Mouse (Mus musculus) liver, embryonic 12.5 days (tissue): ENCODE measurements at regions not wholly inside any gene's neighbourhood (a gene's known extent, or its start where the extent isn't known, plus 50 kb on each side); places are given as distances from the start of the nearest gene placed in this dataset.

Experiments
- ATAC-seq: fragments of 200-750 bp; cut with Nextera tagmentation; 2 replicates; pipeline ENCODE4 v1.8.0; 2017; ENCODE audit warnings: moderate number of reproducible peaks, mild to moderate bottlenecking, moderate library complexity
- H3K27ac ChIP-seq: fragments of 300-500 bp; sonication (generic); 2 replicates; pipeline ENCODE4 v1.5.1; 2016; ENCODE audit warnings: mild to moderate bottlenecking
- H3K27me3 ChIP-seq: fragments of 300-500 bp; sonication (generic); replicated peaks from 2 replicates; pipeline ENCODE4 v1.6.1; 2016; ENCODE audit warnings: mild to moderate bottlenecking, moderate library complexity
- H3K36me3 ChIP-seq: fragments of 300-500 bp; sonication (generic); 2 replicates; pipeline ENCODE4 v1.6.1; 2016; ENCODE audit warnings: mild to moderate bottlenecking, moderate library complexity
- H3K4me1 ChIP-seq: fragments of 300-500 bp; sonication (generic); 2 replicates; pipeline ENCODE4 v1.6.1; 2016
- H3K4me2 ChIP-seq: fragments of 300-500 bp; sonication (generic); 2 replicates; pipeline ENCODE4 v1.6.1; 2016; ENCODE audit warnings: mild to moderate bottlenecking, moderate library complexity
- H3K4me3 ChIP-seq: fragments of 300-500 bp; sonication (generic); 2 replicates; pipeline ENCODE4 v1.5.1; 2016; ENCODE audit warnings: mild to moderate bottlenecking, moderate library complexity
- H3K9ac ChIP-seq: fragments of 300-500 bp; sonication (generic); 2 replicates; pipeline ENCODE4 v1.6.1; 2016; ENCODE audit warnings: mild to moderate bottlenecking, moderate library complexity
- H3K9me3 ChIP-seq: fragments of 300-500 bp; sonication (generic); replicated peaks from 2 replicates; pipeline ENCODE4 v1.6.1; 2016; ENCODE audit warnings: mild to moderate bottlenecking, moderate library complexity
- WGBS: fragments of 180-500 bp; shearing (Covaris S2); methylation state at CpG from one replicate; pipeline ENCODE4 v1.1.7; 2016; ENCODE audit not compliant: insufficient replicate concordance; 5-methylcytosine and 5-hydroxymethylcytosine counted together

DNA sequence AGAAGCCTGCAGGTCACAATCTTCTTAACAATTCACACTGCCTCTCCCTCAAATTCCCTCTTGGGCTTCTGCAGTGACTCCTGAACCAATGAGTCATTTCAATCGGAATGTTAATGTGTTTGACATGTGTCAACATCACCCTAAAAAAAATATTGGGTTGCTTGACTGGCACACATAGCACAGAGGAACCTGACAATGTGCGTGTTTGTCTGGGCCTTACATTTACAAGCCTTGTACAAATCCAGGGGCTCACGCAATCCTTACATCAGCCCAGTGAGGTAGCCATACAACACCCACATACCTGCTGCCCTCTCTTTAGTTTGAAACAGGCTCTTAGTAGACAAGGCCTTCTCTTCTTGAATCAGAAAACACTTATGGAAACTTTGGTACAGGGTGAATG is 153.8 kb upstream of the Maf start:
- H3K4me2 ChIP-seq: no peak overlapping the region
- WGBS: 63% methylated on average over 3 of the region's 3 CpGs
- no peak for ATAC-seq

DNA sequence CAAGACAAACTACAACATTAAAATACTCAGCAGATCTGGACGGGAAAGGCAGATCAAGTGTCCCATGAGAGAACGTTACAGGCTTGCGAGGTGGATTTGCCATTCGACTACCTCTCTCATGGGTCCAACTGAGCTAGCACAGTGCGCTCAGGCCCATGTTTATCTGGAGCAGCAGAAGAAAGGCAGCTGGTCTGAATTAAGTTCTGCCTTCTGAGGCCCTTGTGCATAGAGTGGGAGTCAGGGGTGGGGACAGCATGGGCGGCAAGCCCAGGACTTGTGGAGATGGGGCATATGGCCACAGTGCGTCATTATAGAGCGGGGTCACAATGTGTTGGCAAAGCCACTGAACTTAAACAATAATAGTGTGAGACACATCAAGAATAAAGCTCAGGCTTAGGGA is 151.8 kb upstream of the Maf start:
- Histone ChIP-seq H3K27ac (no peak overlapping the region), H3K4me3 (no peak overlapping the region), H3K36me3 (no peaks in the 10 kb centered on the region), H3K4me1 (no peaks in the 10 kb centered on the region), H3K9me3 (0 out of 2 replicates have a peak, but pooled peaks cover 3% of the 10 kb centered on the region), H3K9ac (no peak overlapping the region), H3K4me2 (no peak overlapping the region), H3K27me3 (no peaks in the 10 kb centered on the region)
- ATAC-seq: no peak
- WGBS: 80% methylated on average over 8 of the region's 8 CpGs

More for the DNA sequence above, 153.8 kb upstream of the Maf start:
- Histone ChIP-seq H3K27me3 (no peaks in the 10 kb centered on the region), H3K36me3 (no peaks in the 10 kb centered on the region), H3K4me1 (no peaks in the 10 kb centered on the region), H3K4me3 (no peak overlapping the region), H3K9ac (no peak overlapping the region), H3K9me3 (0 out of 2 replicates have a peak, but pooled peaks cover 3% of the 10 kb centered on the region), H3K27ac (no peak overlapping the region)

GRCm38 (mm10) chr8:115856816-115857215 is 149.2 kb upstream of the Maf start:
- Histone ChIP-seq H3K4me1 (no peaks in the 10 kb centered on the region), H3K9ac (no peak overlapping the region), H3K36me3 (no peaks in the 10 kb centered on the region), H3K27me3 (no peaks in the 10 kb centered on the region), H3K27ac (no peak overlapping the region), H3K4me3 (no peak overlapping the region), H3K4me2 (no peak overlapping the region), H3K9me3 (0 out of 2 replicates have a peak, but pooled peaks cover 3% of the 10 kb centered on the region)
- no peak for ATAC-seq
- WGBS: 72% methylated on average over 10 of the region's 10 CpGs

DNA sequence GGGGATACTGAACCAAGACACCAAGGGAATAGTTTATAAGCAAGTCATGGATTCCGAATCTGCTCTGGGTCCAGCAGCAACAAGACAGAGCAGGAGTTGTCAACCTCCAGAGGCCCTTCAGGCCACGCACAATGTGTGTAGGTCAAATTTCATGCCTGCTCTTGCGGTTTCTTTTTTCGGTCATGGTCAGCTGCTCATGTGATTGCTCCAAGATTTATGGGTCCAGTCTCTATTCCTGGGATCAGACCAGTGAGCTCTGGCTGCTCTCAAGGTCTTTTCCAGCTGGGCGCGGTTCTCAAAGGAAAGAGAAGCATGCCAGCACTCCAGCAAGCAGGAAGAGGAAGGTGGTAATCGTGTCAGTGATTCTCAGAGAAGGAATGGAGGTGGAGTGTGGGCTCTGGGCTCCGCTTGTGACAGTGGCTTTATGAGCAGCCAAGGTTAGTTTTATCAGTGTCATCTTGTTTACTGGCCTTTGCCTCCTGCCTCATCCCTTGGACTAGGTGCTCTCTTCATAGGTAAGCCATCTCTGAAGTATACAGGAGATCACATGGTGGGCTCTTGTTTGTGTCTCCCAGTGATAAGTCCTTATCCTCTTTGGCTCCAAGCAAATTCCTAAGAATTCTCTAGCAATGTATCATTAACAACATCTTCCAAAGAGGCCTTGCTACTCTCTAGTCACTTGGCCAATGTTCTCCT is 148.5 kb upstream of the Maf start:
- Histone ChIP-seq H3K9me3 (0 out of 2 replicates have a peak, but pooled peaks cover 3% of the 10 kb centered on the region), H3K27me3 (no peaks in the 10 kb centered on the region), H3K9ac (no peak overlapping the region), H3K27ac (no peak overlapping the region), H3K4me3 (no peak overlapping the region), H3K4me2 (no peak overlapping the region), H3K4me1 (no peaks in the 10 kb centered on the region), H3K36me3 (no peaks in the 10 kb centered on the region)
- ATAC-seq: no peak
- 63% methylated on average over 8 of the region's 8 CpGs for WGBS

DNA sequence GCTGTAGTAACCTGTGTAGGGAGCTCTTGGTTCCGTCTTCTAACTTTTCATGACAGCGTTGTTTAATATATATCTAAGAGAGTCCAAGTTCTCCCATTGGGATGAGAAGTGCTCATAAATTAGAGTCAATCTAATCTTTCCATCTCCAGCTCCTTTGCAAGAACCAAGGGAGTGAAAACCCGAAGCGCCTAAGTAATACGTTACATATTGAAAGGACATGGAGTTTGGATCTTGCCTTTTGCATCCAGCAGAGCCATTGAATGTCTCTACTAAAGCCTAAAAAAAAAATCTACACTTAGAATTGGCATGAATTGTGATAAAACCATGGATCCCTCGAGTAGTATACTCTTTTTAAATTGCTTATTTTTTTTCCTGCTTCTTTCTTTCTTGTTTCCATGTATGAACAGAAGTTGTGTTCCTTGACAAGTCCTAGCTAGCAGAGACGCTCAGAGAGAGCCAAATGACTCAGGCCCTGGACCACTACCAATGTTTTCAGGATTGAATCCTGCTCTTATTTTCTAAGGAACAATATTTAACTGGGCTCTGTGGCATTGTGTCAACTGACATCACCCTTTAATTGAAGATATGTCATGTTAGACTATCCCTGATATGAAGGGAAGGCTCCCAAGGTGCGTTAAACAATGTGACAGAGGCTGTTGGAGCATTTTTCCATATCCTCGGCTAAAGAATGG is 146.8 kb upstream of the Maf start:
- no peak overlapping the region for H3K4me2 ChIP-seq
- 66% methylated on average over 9 of the region's 9 CpGs for WGBS
- no peaks in the 10 kb centered on the region for H3K36me3 ChIP-seq
- no peaks in the 10 kb centered on the region for H3K4me1 ChIP-seq
- no peaks in the 10 kb centered on the region for H3K27me3 ChIP-seq
- no peak for ATAC-seq
- 0 out of 2 replicates have a peak, but pooled peaks cover 3% of the 10 kb centered on the region for H3K9me3 ChIP-seq
- no peak overlapping the region for H3K27ac ChIP-seq
- no peak overlapping the region for H3K9ac ChIP-seq
- H3K4me3 ChIP-seq: no peak overlapping the region

DNA sequence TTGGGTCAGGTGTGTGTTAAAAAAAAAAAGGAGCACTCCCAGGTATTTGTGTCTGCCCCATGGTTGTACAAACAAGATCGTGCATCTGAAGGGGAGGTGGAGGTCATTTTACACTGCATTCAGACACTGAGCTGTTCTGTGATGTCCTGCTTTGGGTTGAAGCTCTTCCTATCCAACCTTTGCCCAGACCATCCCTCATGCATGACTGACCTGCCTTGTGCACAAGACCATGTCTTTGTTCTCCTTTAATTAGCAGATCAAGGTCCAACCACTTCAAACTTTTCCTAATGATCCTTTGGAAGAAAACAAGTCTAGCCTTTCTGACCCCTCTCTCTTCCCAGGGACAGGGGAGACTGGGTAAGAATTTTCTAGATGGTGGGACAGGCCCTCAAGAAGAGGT is 143.0 kb upstream of the Maf start:
- Histone ChIP-seq H3K36me3 (no peaks in the 10 kb centered on the region), H3K27me3 (no peaks in the 10 kb centered on the region), H3K4me2 (no peak overlapping the region), H3K4me3 (no peak overlapping the region), H3K4me1 (no peaks in the 10 kb centered on the region), H3K27ac (no peak overlapping the region), H3K9me3 (no peaks in the 10 kb centered on the region), H3K9ac (no peak overlapping the region)
- ATAC-seq: no peak
- WGBS: 52% methylated on average over 1 of the region's 1 CpGs

DNA sequence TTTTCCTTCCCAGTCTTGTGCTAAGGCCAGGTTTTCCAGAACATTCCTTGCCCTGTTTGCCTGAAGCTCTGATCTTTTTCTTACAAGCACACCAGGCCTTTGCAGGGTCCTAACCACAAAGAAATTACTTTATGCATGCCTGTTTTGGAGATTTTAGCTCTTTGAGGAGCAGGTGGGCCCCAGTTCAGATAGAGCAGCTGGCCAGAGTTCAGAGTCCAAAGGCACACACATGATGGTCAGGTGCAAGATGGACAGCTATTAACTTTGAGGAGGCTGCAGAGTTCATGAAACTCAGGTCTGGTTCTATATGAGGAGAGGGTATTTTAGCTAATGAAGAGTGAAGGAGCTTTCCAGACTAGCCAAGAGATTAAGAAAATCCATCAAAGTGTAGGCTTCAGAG is 125.8 kb upstream of the Maf start:
- Histone ChIP-seq H3K4me1 (no peaks in the 10 kb centered on the region), H3K27ac (no peak overlapping the region), H3K4me2 (no peak overlapping the region), H3K9me3 (no peaks in the 10 kb centered on the region), H3K36me3 (no peaks in the 10 kb centered on the region), H3K4me3 (no peak overlapping the region), H3K9ac (no peak overlapping the region), H3K27me3 (no peaks in the 10 kb centered on the region)
- ATAC-seq: no peak

DNA sequence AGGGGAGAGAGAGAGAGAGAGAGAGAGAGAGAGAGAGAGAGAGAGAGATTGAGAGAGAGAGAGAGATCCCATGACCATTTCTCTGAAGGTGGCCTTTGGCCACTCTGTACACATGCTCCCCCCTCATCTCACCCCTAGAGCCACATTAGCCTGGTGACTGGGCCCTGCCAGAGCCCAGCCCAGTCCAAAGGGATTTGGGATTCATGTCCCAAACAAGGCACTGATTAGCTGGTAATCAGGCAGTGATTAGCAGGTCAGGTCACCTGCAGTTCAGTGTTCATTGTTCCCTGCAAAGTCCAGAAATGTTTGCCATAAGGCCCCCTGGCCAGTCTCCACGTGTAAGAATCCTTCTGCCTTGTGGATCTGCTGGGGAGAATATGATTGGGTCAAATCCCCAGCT is 124.1 kb upstream of the Maf start:
- H3K36me3 ChIP-seq: no peaks in the 10 kb centered on the region
- ATAC-seq: 0 out of 2 replicates have a peak, but pooled peaks have one; percentile 37
- no peaks in the 10 kb centered on the region for H3K9me3 ChIP-seq
- no peaks in the 10 kb centered on the region for H3K4me1 ChIP-seq
- H3K27me3 ChIP-seq: no peaks in the 10 kb centered on the region
- no peak overlapping the region for H3K9ac ChIP-seq
- 27% methylated on average over 1 of the region's 1 CpGs for WGBS
- H3K4me2 ChIP-seq: no peak overlapping the region
- H3K27ac ChIP-seq: no peak overlapping the region
- no peak overlapping the region for H3K4me3 ChIP-seq

DNA sequence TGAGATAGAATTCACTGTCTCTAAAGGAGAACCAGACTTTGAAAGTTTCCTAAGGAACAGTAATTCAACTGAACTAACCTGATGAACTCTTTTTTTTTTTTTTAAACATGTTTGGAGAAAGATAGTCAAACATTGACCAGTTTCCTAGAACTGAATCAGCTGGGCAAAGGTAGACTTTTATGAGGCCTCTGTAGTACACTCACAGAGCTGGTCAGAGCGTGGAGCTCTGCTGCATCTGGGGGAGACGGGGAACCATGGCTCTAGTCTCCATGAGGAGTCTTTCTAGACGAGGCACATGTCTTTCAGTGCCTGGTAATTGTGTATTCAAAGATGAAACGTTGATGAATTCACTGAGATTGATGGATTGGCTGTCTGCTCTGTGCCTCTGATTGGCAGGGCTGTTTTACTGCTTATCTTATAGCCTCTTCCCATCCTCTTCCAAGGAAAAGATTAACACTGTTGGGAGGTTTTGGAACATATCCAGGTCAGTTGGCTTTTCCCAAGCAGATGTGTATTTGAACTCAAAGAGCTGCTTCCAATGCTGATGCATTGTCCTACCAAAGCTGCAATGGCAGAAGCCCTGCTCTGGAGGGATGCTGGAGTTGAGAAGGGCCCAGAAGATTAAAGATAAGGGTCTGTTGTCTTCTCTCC is 122.5 kb upstream of the Maf start:
- H3K27ac ChIP-seq: no peak overlapping the region

DNA sequence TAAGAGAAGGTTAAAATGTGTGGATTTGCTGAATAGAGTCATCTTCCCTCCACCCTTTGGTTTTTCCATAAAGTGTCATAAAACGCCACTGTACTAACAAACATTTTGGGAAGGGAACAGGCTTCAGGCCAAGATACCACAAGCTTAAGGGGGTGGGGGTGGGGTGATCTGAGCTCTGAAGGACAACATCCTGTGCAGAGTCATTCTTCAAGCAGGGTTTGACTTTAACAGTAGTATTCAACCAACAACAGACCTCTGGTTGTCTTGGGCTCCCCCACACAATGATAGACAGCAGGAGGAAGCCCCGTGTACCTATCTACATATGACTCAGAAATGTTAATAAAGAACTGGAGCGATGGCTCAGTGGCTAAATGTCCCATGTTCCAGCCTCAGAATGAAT is 118.9 kb upstream of the Maf start:
- Histone ChIP-seq H3K27ac (no peak overlapping the region), H3K4me3 (no peak overlapping the region), H3K4me1 (no peaks in the 10 kb centered on the region), H3K27me3 (no peaks in the 10 kb centered on the region), H3K4me2 (no peak overlapping the region), H3K36me3 (no peaks in the 10 kb centered on the region), H3K9me3 (no peaks in the 10 kb centered on the region), H3K9ac (no peak overlapping the region)
- ATAC-seq: no peak
- WGBS: 24% methylated on average over 3 of the region's 3 CpGs

More for the DNA sequence above, 122.5 kb upstream of the Maf start:
- no peak for ATAC-seq
- Histone ChIP-seq H3K9me3 (no peaks in the 10 kb centered on the region), H3K36me3 (no peaks in the 10 kb centered on the region), H3K4me3 (no peak overlapping the region), H3K4me1 (no peaks in the 10 kb centered on the region), H3K4me2 (no peak overlapping the region), H3K27me3 (no peaks in the 10 kb centered on the region), H3K9ac (no peak overlapping the region)
- WGBS: 34% methylated on average over 4 of the region's 4 CpGs

DNA sequence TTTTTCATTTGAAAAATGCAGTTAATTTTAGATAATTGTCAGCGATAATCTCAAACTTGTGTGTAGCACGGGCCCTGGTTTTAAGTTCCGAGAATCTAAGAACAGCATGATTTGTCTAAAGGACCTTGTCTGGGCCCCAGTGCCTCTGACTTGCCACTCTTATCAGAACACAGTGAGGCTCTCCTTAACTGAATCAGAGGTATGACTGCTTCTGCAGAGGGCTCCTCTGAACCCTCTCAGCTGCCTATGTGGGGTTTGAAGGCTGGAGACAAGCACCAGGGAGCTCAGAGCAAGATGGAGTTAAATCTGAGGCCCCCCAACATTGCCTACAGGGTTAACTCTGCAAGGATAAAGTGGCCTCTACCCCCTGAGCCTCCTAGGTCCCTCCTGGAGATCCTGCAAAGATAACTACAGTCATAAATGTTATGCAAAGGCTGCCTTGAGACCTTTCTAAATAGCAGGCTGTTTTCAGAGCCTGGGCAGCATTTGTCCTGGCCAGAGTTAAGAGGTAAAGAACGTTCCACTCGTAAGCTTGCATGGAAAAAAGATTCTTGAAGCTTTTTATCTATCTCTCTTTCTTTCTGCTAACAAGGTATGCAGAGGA is 118.4 kb upstream of the Maf start:
- ATAC-seq: no peak
- 39% methylated on average over 5 of the region's 5 CpGs for WGBS
- H3K9me3 ChIP-seq: no peaks in the 10 kb centered on the region
- H3K4me3 ChIP-seq: no peak overlapping the region
- no peaks in the 10 kb centered on the region for H3K36me3 ChIP-seq
- H3K27me3 ChIP-seq: no peaks in the 10 kb centered on the region
- no peak overlapping the region for H3K27ac ChIP-seq
- H3K9ac ChIP-seq: no peak overlapping the region
- H3K4me2 ChIP-seq: no peak overlapping the region
- H3K4me1 ChIP-seq: no peaks in the 10 kb centered on the region

GRCm38 (mm10) chr8:115824478-115824785 is 116.8 kb upstream of the Maf start:
- no peaks in the 10 kb centered on the region for H3K4me1 ChIP-seq
- WGBS: 66% methylated on average over 6 of the region's 6 CpGs
- no peak overlapping the region for H3K27ac ChIP-seq
- no peaks in the 10 kb centered on the region for H3K9me3 ChIP-seq
- H3K4me2 ChIP-seq: no peak overlapping the region
- H3K36me3 ChIP-seq: no peaks in the 10 kb centered on the region
- no peaks in the 10 kb centered on the region for H3K27me3 ChIP-seq
- no peak overlapping the region for H3K4me3 ChIP-seq
- ATAC-seq: no peak
- H3K9ac ChIP-seq: no peak overlapping the region
